Mouse (Mus musculus): Measurements from ENCODE around the gene Galnt2. TPM values are rescaled to one million over a fixed set of nuclear protein-coding genes. Genes with fewer than 3 reads are reported as not detected.

The Galnt2 gene
- polyA plus RNA-seq, 1 experiment: 22.2 TPM

GRCm38 (mm10) chr8:124240932-124241331 is 9.7 kb downstream of the Galnt2 start:
- Histone ChIP-seq H3K27me3 (ENCODE audit: control insufficient read depth, insufficient read depth, low read length) (no peaks in the 10 kb centered on the region), H3K27ac (ENCODE audit: control insufficient read depth, insufficient read depth, low read length) (no peak overlapping the region), H3K4me1 (replicated peaks; ENCODE audit: control insufficient read depth, insufficient read depth, low read length) (peaks cover 39% of the 10 kb centered on the region), H3K4me3 (ENCODE audit: control insufficient read depth, insufficient read depth, low read length) (no peak overlapping the region), H3K36me3 (ENCODE audit: control insufficient read depth, insufficient read depth, low read length) (no peaks in the 10 kb centered on the region)
- DNase-seq: no peak
- WGBS: 85% methylated on average over 8 of the region's 8 CpGs
- TF ChIP-seq CTCF (IDR thresholded peaks at IDR 0.05; ENCODE audit: borderline replicate concordance, control insufficient read depth, extremely low read depth, insufficient read depth, low read length, poor library complexity) (no peak), POLR2A (IDR thresholded peaks at IDR 0.05; ENCODE audit: control insufficient read depth, extremely low read depth, insufficient read depth, low read length, poor library complexity) (no peak)

DNA sequence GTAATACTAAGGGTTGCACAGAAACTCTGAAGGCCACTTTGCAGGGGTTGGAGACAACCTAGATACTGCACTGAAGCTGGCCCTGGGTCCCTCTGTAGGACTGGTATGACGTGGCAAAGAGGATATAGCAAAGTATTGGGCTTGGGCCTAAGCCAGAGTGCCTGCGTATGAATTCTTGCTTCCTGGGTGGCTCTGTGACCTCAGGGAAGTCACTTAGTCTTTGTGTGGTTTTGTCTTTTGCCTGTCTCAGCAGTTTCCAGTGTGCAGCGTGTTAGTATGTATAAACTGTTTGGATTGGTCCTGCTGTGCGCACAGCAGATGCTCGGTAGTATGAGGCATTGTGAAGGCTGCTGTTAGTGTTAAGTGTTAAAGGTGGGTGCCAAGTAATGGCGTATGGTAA is 11.0 kb downstream of the Galnt2 start:
- Histone ChIP-seq H3K4me3 (ENCODE audit: control insufficient read depth, insufficient read depth, low read length) (no peak overlapping the region), H3K36me3 (ENCODE audit: control insufficient read depth, insufficient read depth, low read length) (no peaks in the 10 kb centered on the region), H3K4me1 (replicated peaks; ENCODE audit: control insufficient read depth, insufficient read depth, low read length) (peaks cover 36% of the 10 kb centered on the region), H3K27ac (ENCODE audit: control insufficient read depth, insufficient read depth, low read length) (0 out of 2 replicates have a peak overlapping the region, but pooled peaks have one; percentile 14), H3K27me3 (ENCODE audit: control insufficient read depth, insufficient read depth, low read length) (no peaks in the 10 kb centered on the region)
- no peak for TF ChIP-seq CTCF (IDR thresholded peaks at IDR 0.05; ENCODE audit: borderline replicate concordance, control insufficient read depth, extremely low read depth, insufficient read depth, low read length, poor library complexity)
- TF ChIP-seq POLR2A (IDR thresholded peaks at IDR 0.05; ENCODE audit: control insufficient read depth, extremely low read depth, insufficient read depth, low read length, poor library complexity): no peak
- DNase-seq: peak; percentile 31
- WGBS: 41% methylated on average over 6 of the region's 6 CpGs

GRCm38 (mm10) chr8:124242913-124243312 is 11.7 kb downstream of the Galnt2 start:
- TF ChIP-seq POLR2A (IDR thresholded peaks at IDR 0.05; ENCODE audit: control insufficient read depth, extremely low read depth, insufficient read depth, low read length, poor library complexity) (no peak), CTCF (IDR thresholded peaks at IDR 0.05; ENCODE audit: borderline replicate concordance, control insufficient read depth, extremely low read depth, insufficient read depth, low read length, poor library complexity) (no peak)
- peaks cover 29% of the 10 kb centered on the region for H3K4me1 ChIP-seq (replicated peaks; ENCODE audit: control insufficient read depth, insufficient read depth, low read length)
- H3K27ac ChIP-seq (ENCODE audit: control insufficient read depth, insufficient read depth, low read length): no peak overlapping the region
- H3K36me3 ChIP-seq (ENCODE audit: control insufficient read depth, insufficient read depth, low read length): no peaks in the 10 kb centered on the region
- H3K4me3 ChIP-seq (ENCODE audit: control insufficient read depth, insufficient read depth, low read length): no peak overlapping the region
- 97% methylated on average over 5 of the region's 5 CpGs for WGBS
- H3K27me3 ChIP-seq (ENCODE audit: control insufficient read depth, insufficient read depth, low read length): no peaks in the 10 kb centered on the region
- no peak for DNase-seq

- DNase-seq: no peak
These were observed 16.4 kb downstream of the Galnt2 start for GRCm38 (mm10) chr8:124247581-124247980.

DNA sequence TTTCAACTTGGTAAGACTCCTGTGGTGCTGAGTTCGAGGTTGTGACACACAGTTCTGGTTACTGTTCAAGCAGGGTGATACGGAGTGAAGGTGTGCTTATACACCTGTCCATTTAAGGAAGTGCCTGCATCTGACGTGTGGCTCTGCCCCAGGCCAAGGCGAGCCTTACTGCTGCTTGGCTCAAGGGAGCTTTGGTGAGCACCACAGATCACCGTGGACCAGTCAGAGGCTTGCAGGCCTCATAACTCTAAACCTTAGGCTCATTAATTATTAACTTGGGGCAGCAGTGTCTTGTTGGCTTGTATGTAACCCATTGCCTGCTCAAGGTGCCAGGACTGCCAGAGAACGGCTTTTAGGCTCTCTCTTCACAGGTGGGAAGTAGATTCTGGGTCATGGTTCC is 17.5 kb downstream of the Galnt2 start:
- WGBS: 97% methylated on average over 6 of the region's 6 CpGs
- no peak overlapping the region for H3K27ac ChIP-seq (ENCODE audit: control insufficient read depth, insufficient read depth, low read length)
- no peaks in the 10 kb centered on the region for H3K36me3 ChIP-seq (ENCODE audit: control insufficient read depth, insufficient read depth, low read length)
- H3K27me3 ChIP-seq (ENCODE audit: control insufficient read depth, insufficient read depth, low read length): no peaks in the 10 kb centered on the region
- TF ChIP-seq POLR2A (IDR thresholded peaks at IDR 0.05; ENCODE audit: control insufficient read depth, extremely low read depth, insufficient read depth, low read length, poor library complexity): no peak
- TF ChIP-seq CTCF (IDR thresholded peaks at IDR 0.05; ENCODE audit: borderline replicate concordance, control insufficient read depth, extremely low read depth, insufficient read depth, low read length, poor library complexity): no peak
- no peak for DNase-seq
- H3K4me3 ChIP-seq (ENCODE audit: control insufficient read depth, insufficient read depth, low read length): no peak overlapping the region
- peaks cover 20% of the 10 kb centered on the region for H3K4me1 ChIP-seq (replicated peaks; ENCODE audit: control insufficient read depth, insufficient read depth, low read length)

More at GRCm38 (mm10) chr8:124247581-124247980, 16.4 kb downstream of the Galnt2 start:
- H3K4me3 ChIP-seq (ENCODE audit: control insufficient read depth, insufficient read depth, low read length): no peak overlapping the region
- H3K4me1 ChIP-seq (replicated peaks; ENCODE audit: control insufficient read depth, insufficient read depth, low read length): peaks cover 14% of the 10 kb centered on the region
- 72% methylated on average over 6 of the region's 6 CpGs for WGBS
- H3K36me3 ChIP-seq (ENCODE audit: control insufficient read depth, insufficient read depth, low read length): no peaks in the 10 kb centered on the region
- no peaks in the 10 kb centered on the region for H3K27me3 ChIP-seq (ENCODE audit: control insufficient read depth, insufficient read depth, low read length)
- no peak overlapping the region for H3K27ac ChIP-seq (ENCODE audit: control insufficient read depth, insufficient read depth, low read length)
- TF ChIP-seq CTCF (IDR thresholded peaks at IDR 0.05; ENCODE audit: borderline replicate concordance, control insufficient read depth, extremely low read depth, insufficient read depth, low read length, poor library complexity) (no peak), POLR2A (IDR thresholded peaks at IDR 0.05; ENCODE audit: control insufficient read depth, extremely low read depth, insufficient read depth, low read length, poor library complexity) (no peak)

DNA sequence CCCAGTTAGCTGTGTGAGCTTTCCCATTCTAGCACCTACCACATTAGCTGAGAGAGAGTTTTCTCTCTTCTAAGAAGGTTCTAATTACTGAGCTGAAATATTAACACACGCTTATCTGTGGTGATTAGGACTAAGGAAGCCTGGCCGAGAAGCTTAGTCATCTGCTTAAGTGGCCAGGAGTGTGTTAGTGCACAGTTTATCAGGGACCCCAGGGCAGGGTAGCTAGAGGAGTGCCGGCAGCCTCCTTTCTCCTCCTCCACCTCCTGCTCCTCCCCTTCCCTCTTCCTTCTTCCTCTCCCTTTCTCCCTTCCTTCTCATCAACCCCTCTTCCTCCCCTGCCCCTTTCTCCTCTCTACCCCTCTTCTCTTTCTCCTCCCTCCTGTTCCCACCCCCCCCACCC is 19.1 kb downstream of the Galnt2 start:
- 33% methylated on average over 3 of the region's 3 CpGs for WGBS
- Histone ChIP-seq H3K36me3 (ENCODE audit: control insufficient read depth, insufficient read depth, low read length) (no peaks in the 10 kb centered on the region), H3K27ac (ENCODE audit: control insufficient read depth, insufficient read depth, low read length) (no peak overlapping the region), H3K27me3 (ENCODE audit: control insufficient read depth, insufficient read depth, low read length) (no peaks in the 10 kb centered on the region), H3K4me3 (ENCODE audit: control insufficient read depth, insufficient read depth, low read length) (no peak overlapping the region), H3K4me1 (replicated peaks; ENCODE audit: control insufficient read depth, insufficient read depth, low read length) (peaks cover 35% of the 10 kb centered on the region)
- DNase-seq: no peak
- TF ChIP-seq CTCF (IDR thresholded peaks at IDR 0.05; ENCODE audit: borderline replicate concordance, control insufficient read depth, extremely low read depth, insufficient read depth, low read length, poor library complexity) (no peak), POLR2A (IDR thresholded peaks at IDR 0.05; ENCODE audit: control insufficient read depth, extremely low read depth, insufficient read depth, low read length, poor library complexity) (no peak)

- no peaks in the 10 kb centered on the region for H3K36me3 ChIP-seq (ENCODE audit: control insufficient read depth, insufficient read depth, low read length)
- TF ChIP-seq CTCF (IDR thresholded peaks at IDR 0.05; ENCODE audit: borderline replicate concordance, control insufficient read depth, extremely low read depth, insufficient read depth, low read length, poor library complexity) (no peak), POLR2A (IDR thresholded peaks at IDR 0.05; ENCODE audit: control insufficient read depth, extremely low read depth, insufficient read depth, low read length, poor library complexity) (no peak)
These were observed 19.6 kb downstream of the Galnt2 start for GRCm38 (mm10) chr8:124250785-124251184.

More at GRCm38 (mm10) chr8:124250785-124251184, 19.6 kb downstream of the Galnt2 start:
- H3K4me1 ChIP-seq (replicated peaks; ENCODE audit: control insufficient read depth, insufficient read depth, low read length): peaks cover 40% of the 10 kb centered on the region
- H3K4me3 ChIP-seq (ENCODE audit: control insufficient read depth, insufficient read depth, low read length): no peak overlapping the region
- WGBS: 19% methylated on average over 4 of the region's 4 CpGs
- H3K27ac ChIP-seq (ENCODE audit: control insufficient read depth, insufficient read depth, low read length): no peak overlapping the region; the same call in 1 of the 2 replicates
- H3K27me3 ChIP-seq (ENCODE audit: control insufficient read depth, insufficient read depth, low read length): no peaks in the 10 kb centered on the region
- no peak for DNase-seq
